Mouse (Mus musculus) frontal cortex, postnatal 36 days (tissue): ENCODE measurements around the gene Slfn1.
"Not testable (repeated sequence)": the region's sequence is repeated elsewhere in the genome, so short reads cannot be mapped to it uniquely, and the experiment has no call there.

Experiments used
- DNase-seq, 2 experiments: peaks; one replicate each; pipeline ENCODE4 v3.0.0; 2022; ENCODE audit warnings: low spot score in 2 of 2

The Slfn1 gene

GRCm38 (mm10) chr11:83116597-83117227 is at the start of gene Slfn1:
Slfn1 (plus strand) TSS chr11:83116849.
- DNase-seq: no peak

- no peak for DNase-seq
These were observed 48.5 kb upstream of the Slfn1 start for GRCm38 (mm10) chr11:83067982-83068694.

- no peak for DNase-seq
These were observed 46.2 kb upstream of the Slfn1 start for GRCm38 (mm10) chr11:83070321-83070970.

GRCm38 (mm10) chr11:83077714-83078422 is 38.8 kb upstream of the Slfn1 start:
- DNase-seq: no peak

GRCm38 (mm10) chr11:83078423-83079140 is 38.1 kb upstream of the Slfn1 start:
- no peak for DNase-seq

- no peak for DNase-seq
These were observed 37.0 kb upstream of the Slfn1 start for GRCm38 (mm10) chr11:83079487-83080199.

- no peak for DNase-seq
These were observed 33.7 kb upstream of the Slfn1 start for GRCm38 (mm10) chr11:83082741-83083473.

GRCm38 (mm10) chr11:83084161-83084560 is 32.5 kb upstream of the Slfn1 start:
- no peak for DNase-seq

- DNase-seq: no peak
These were observed 31.9 kb upstream of the Slfn1 start for GRCm38 (mm10) chr11:83084761-83085160.

- DNase-seq: peak; percentile 3 to 24
These were observed 1.5 kb upstream of the Slfn1 start for GRCm38 (mm10) chr11:83115138-83115537.

GRCm38 (mm10) chr11:83118056-83118455 is 1.4 kb downstream of the Slfn1 start:
- DNase-seq: no peak

- DNase-seq: no peak
These were observed 4.6 kb downstream of the Slfn1 start for GRCm38 (mm10) chr11:83121131-83121685.

GRCm38 (mm10) chr11:83123198-83123597 is 6.5 kb downstream of the Slfn1 start:
- no peak for DNase-seq

- DNase-seq: no peak
These were observed 8.3 kb downstream of the Slfn1 start for GRCm38 (mm10) chr11:83124906-83125305.

- DNase-seq: not testable (repeated sequence)
These were observed 9.0 kb downstream of the Slfn1 start for GRCm38 (mm10) chr11:83125633-83126032.

GRCm38 (mm10) chr11:83137253-83137652 is 20.6 kb downstream of the Slfn1 start:
- DNase-seq: not testable (repeated sequence)

GRCm38 (mm10) chr11:83148939-83149338 is 32.3 kb downstream of the Slfn1 start:
- not testable (repeated sequence) for DNase-seq
